Mouse (Mus musculus) heart, adult 2 months (tissue): ENCODE data around the gene Ralb. TPM values are rescaled to one million over a fixed set of nuclear protein-coding genes. Genes with fewer than 3 reads are reported as not detected.
A peak's percentile ranks its signal among the peaks of the same experiment; 100 is the strongest.

Source experiments
- DNase-seq, 2 experiments: peaks; one replicate each; pipeline ENCODE4 v3.0.0; 2021
- H3K27ac ChIP-seq: fragments of 200-600 bp; 2 replicates; pipeline ENCODE4 v1.8.1; 2022
- H3K27me3 ChIP-seq: fragments of 200-500 bp; 2 replicates; pipeline ENCODE4 v1.6.1; 2012; ENCODE audit warnings: mild to moderate bottlenecking, low read length, inconsistent platforms, mixed read lengths; ENCODE audit not compliant: control insufficient read depth, insufficient read depth
- H3K36me3 ChIP-seq: fragments of 200-500 bp; 2 replicates; pipeline ENCODE4 v1.6.1; 2012; ENCODE audit warnings: low read length, inconsistent platforms; ENCODE audit not compliant: control insufficient read depth, insufficient read depth
- H3K4me1 ChIP-seq: fragments of 200-500 bp; 2 replicates; pipeline ENCODE4 v1.6.1; 2011; ENCODE audit warnings: low read length; ENCODE audit not compliant: control insufficient read depth, insufficient read depth
- H3K4me3 ChIP-seq: fragments of 200-600 bp; 2 replicates; pipeline ENCODE4 v1.8.1; 2022
- H3K79me2 ChIP-seq: fragments of 200-500 bp; replicated peaks from 2 replicates; pipeline ENCODE4 v1.6.1; 2012; ENCODE audit warnings: mild to moderate bottlenecking, inconsistent platforms, low read length, moderate library complexity, mixed read lengths; ENCODE audit not compliant: control insufficient read depth, insufficient read depth
- H3K9ac ChIP-seq: fragments of 200-500 bp; 2 replicates; pipeline ENCODE4 v1.6.1; 2012; ENCODE audit warnings: low read depth, mild to moderate bottlenecking, control low read depth, inconsistent platforms, low read length, mixed read lengths
- CTCF ChIP-seq: fragments of 200-600 bp; IDR thresholded peaks from 2 replicates; pipeline ENCODE4 v1.8.1; 2022; ENCODE audit warnings: antibody characterized with exemption, mild to moderate bottlenecking, moderate library complexity
- EP300 ChIP-seq: fragments of 200-500 bp; IDR thresholded peaks from 2 replicates; pipeline ENCODE4 v1.6.1; 2011; ENCODE audit warnings: low read depth, low read length, control low read depth; ENCODE audit not compliant: insufficient read depth
- POLR2A ChIP-seq: fragments of 200-500 bp; IDR thresholded peaks from 2 replicates; pipeline ENCODE4 v1.6.1; 2011; ENCODE audit warnings: mild to moderate bottlenecking, low read depth, low read length, control low read depth; ENCODE audit not compliant: insufficient read depth
- WGBS: fragments of 180-500 bp; shearing (Covaris S2); methylation state at CpG from one replicate; pipeline ENCODE4 v1.1.7; 2018; 5-methylcytosine and 5-hydroxymethylcytosine counted together
- intact Hi-C: fragments of 180-260 bp; cut with DNase I; formaldehyde crosslinking; loops from one replicate; pipeline ENCODE4 v1.15.1; 2025
- polyA plus RNA-seq: library from polyadenylated mRNA; depleted of rRNA; stranded (reverse); fragments of >200 nt; gene quantifications from 2 replicates; pipeline ENCODE4 v1.2.3, GENCODE M21; 2012
- total RNA-seq, 2 experiments: library from RNA; stranded (reverse); gene quantifications; 2 replicates each; pipeline ENCODE4 v1.2.3; 2021

The Ralb gene
- total and polyA plus RNA-seq, 3 experiments = 23.1 to 30.1 (median 26.9) TPM

GRCm38 (mm10) chr1:119501881-119502280 lies 2.7 kb downstream of the Ralb start:
- TF ChIP-seq EP300 = no peak
- no peak for TF ChIP-seq CTCF
- TF ChIP-seq POLR2A = no peak
- Histone ChIP-seq H3K9ac (no peak overlapping the region), H3K4me3 (no peak overlapping the region), H3K79me2 (peaks cover 3% of the 10 kb centered on the region; the same call in 1 of the 2 replicates), H3K27me3 (no peaks in the 10 kb centered on the region), H3K36me3 (no peaks in the 10 kb centered on the region; the same call in 1 of the 2 replicates), H3K27ac (peak overlapping the region; percentile 13; the same call in 1 of the 2 replicates), H3K4me1 (peaks cover 32% of the 10 kb centered on the region)
- 24% methylated on average over 8 of the region's 8 CpGs for WGBS
- intact Hi-C loops = loop anchor here (10.0 kb wide), 1 partner anchor 333 kb away; the partner anchor contains the start of gene Ptpn4
- no peak for DNase-seq

- intact Hi-C loops = no loop called here
- no peaks in the 10 kb centered on the region; the same call in 1 of the 2 replicates for H3K36me3 ChIP-seq
- H3K79me2 ChIP-seq = peaks cover 3% of the 10 kb centered on the region
- TF ChIP-seq EP300 = no peak
- no peak for TF ChIP-seq POLR2A
- TF ChIP-seq CTCF = no peak
- no peak for DNase-seq
- no peak overlapping the region for H3K27ac ChIP-seq
- no peaks in the 10 kb centered on the region for H3K27me3 ChIP-seq
- WGBS = 91% methylated on average over 10 of the region's 10 CpGs
- H3K4me1 ChIP-seq = peaks cover 38% of the 10 kb centered on the region
- H3K9ac ChIP-seq = no peak overlapping the region
- no peak overlapping the region for H3K4me3 ChIP-seq
Observed at GRCm38 (mm10) chr1:119499456-119499855, 5.1 kb downstream of the Ralb start.

GRCm38 (mm10) chr1:119498536-119499231 lies 5.9 kb downstream of the Ralb start:
- no peaks in the 10 kb centered on the region for H3K27me3 ChIP-seq
- H3K9ac ChIP-seq = no peak overlapping the region
- H3K4me3 ChIP-seq = no peak overlapping the region
- H3K79me2 ChIP-seq = peaks cover 3% of the 10 kb centered on the region
- WGBS = 55% methylated on average over 9 of the region's 9 CpGs
- TF ChIP-seq POLR2A = no peak
- no peak for TF ChIP-seq CTCF
- no peak for TF ChIP-seq EP300
- H3K4me1 ChIP-seq = peaks cover 38% of the 10 kb centered on the region
- peak overlapping the region; percentile 6 for H3K27ac ChIP-seq
- DNase-seq = no peak
- no peaks in the 10 kb centered on the region; the same call in 1 of the 2 replicates for H3K36me3 ChIP-seq
- intact Hi-C loops = no loop called here

GRCm38 (mm10) chr1:119497346-119498004 lies 7.1 kb downstream of the Ralb start:
- no peak overlapping the region for H3K9ac ChIP-seq
- intact Hi-C loops = no loop called here
- H3K79me2 ChIP-seq = peaks cover 3% of the 10 kb centered on the region
- H3K27me3 ChIP-seq = no peaks in the 10 kb centered on the region
- H3K36me3 ChIP-seq = no peaks in the 10 kb centered on the region; the same call in none of the 2 replicates
- H3K4me1 ChIP-seq = peaks cover 35% of the 10 kb centered on the region
- 69% methylated on average over 5 of the region's 5 CpGs for WGBS
- H3K27ac ChIP-seq = no peak overlapping the region
- no peak for TF ChIP-seq CTCF
- no peak for TF ChIP-seq POLR2A
- no peak for TF ChIP-seq EP300
- DNase-seq = no peak
- H3K4me3 ChIP-seq = no peak overlapping the region

GRCm38 (mm10) chr1:119495396-119495775 lies 9.2 kb downstream of the Ralb start:
- H3K36me3 ChIP-seq = no peaks in the 10 kb centered on the region; the same call in 1 of the 2 replicates
- TF ChIP-seq CTCF = no peak
- no peak for TF ChIP-seq EP300
- no peak for TF ChIP-seq POLR2A
- WGBS = 83% methylated on average over 6 of the region's 6 CpGs
- no peak overlapping the region for H3K9ac ChIP-seq
- no peak for DNase-seq
- peaks cover 1% of the 10 kb centered on the region for H3K79me2 ChIP-seq
- no peak overlapping the region for H3K4me3 ChIP-seq
- H3K4me1 ChIP-seq = peaks cover 31% of the 10 kb centered on the region
- peak overlapping the region; percentile 67 for H3K27ac ChIP-seq
- no peaks in the 10 kb centered on the region for H3K27me3 ChIP-seq
- intact Hi-C loops = no loop called here
